Mouse (Mus musculus): Measurements from ENCODE around the gene Aldh1a2.

GRCm38 (mm10) chr9:71216996-71217792 lies 1.6 kb downstream of the Aldh1a2 start:
- TF ChIP-seq MYOG (IDR thresholded peaks at IDR 0.05; ENCODE audit: control insufficient read depth in 1 of 3, insufficient read depth in 1 of 3, insufficient read length in 2 of 3, low read depth in 2 of 3) (no peak), MAX (IDR thresholded peaks at IDR 0.05; ENCODE audit: low read depth) (no peak), POLR2A (IDR thresholded peaks at IDR 0.05; ENCODE audit: insufficient read length, low read depth) (no peak), CEBPB (IDR thresholded peaks at IDR 0.05; ENCODE audit: insufficient read depth, poor library complexity, severe bottlenecking) (no peak), POLR2AphosphoS2 (IDR thresholded peaks at IDR 0.05; ENCODE audit: insufficient read length, low read depth) (no peak), TCF12 (IDR thresholded peaks at IDR 0.05; ENCODE audit: insufficient read depth, poor library complexity, severe bottlenecking) (no peak), MYOD1 (IDR thresholded peaks at IDR 0.05; ENCODE audit: control insufficient read depth in 1 of 3, insufficient read length in 2 of 3, low read depth in 2 of 3) (no peak)
